Mouse (Mus musculus): Measurements from ENCODE around the gene Sf3b1. TPM values are rescaled to one million over a fixed set of nuclear protein-coding genes. Genes with fewer than 3 reads are reported as not detected.

Sf3b1 gene
- polyA plus RNA-seq, 1 experiment = 113 TPM

- TF ChIP-seq CTCF (IDR thresholded peaks at IDR 0.05; ENCODE audit: control insufficient read depth, insufficient read depth, low read length) = no peak
- 79% methylated on average over 4 of the region's 4 CpGs for WGBS
- H3K4me3 ChIP-seq (replicated peaks; ENCODE audit: control insufficient read depth, low read depth, low read length) = no peak overlapping the region
- H3K4me1 ChIP-seq (ENCODE audit: control insufficient read depth, insufficient read depth, low read length) = no peaks in the 10 kb centered on the region
- H3K27ac ChIP-seq (ENCODE audit: control insufficient read depth, insufficient read depth, low read depth, low read length, poor library complexity) = no peak overlapping the region
Observed at GRCm38 (mm10) chr1:55041691-55042090, 14.4 kb upstream of the Sf3b1 start.

DNA sequence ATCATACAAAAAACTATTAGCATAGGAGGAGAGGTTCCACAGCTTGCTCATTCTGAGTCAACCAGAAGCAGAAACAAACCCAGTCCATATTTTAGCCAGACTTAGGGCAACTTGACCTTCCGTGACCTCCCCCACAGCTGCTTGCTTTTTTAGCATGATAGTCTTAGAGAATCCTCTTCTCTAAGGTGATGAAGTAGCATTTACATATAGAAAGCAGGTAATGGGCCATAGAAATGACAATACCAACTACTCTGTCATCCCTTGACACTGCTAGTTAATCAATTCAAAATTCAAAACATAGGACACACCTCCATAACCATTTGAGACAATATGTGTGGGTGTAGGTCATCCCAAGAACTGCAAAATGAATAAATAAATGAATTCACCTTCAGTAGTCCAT is 12.7 kb upstream of the Sf3b1 start:
- Histone ChIP-seq H3K27ac (ENCODE audit: control insufficient read depth, insufficient read depth, low read depth, low read length, poor library complexity) (no peak overlapping the region), H3K4me1 (ENCODE audit: control insufficient read depth, insufficient read depth, low read length) (no peaks in the 10 kb centered on the region), H3K4me3 (replicated peaks; ENCODE audit: control insufficient read depth, low read depth, low read length) (no peak overlapping the region)
- TF ChIP-seq POLR2A (IDR thresholded peaks at IDR 0.05; ENCODE audit: borderline replicate concordance, control insufficient read depth, low read depth, low read length) = no peak
- no peak for TF ChIP-seq CTCF (IDR thresholded peaks at IDR 0.05; ENCODE audit: control insufficient read depth, insufficient read depth, low read length)
- WGBS = 91% methylated on average over 1 of the region's 1 CpGs

DNA sequence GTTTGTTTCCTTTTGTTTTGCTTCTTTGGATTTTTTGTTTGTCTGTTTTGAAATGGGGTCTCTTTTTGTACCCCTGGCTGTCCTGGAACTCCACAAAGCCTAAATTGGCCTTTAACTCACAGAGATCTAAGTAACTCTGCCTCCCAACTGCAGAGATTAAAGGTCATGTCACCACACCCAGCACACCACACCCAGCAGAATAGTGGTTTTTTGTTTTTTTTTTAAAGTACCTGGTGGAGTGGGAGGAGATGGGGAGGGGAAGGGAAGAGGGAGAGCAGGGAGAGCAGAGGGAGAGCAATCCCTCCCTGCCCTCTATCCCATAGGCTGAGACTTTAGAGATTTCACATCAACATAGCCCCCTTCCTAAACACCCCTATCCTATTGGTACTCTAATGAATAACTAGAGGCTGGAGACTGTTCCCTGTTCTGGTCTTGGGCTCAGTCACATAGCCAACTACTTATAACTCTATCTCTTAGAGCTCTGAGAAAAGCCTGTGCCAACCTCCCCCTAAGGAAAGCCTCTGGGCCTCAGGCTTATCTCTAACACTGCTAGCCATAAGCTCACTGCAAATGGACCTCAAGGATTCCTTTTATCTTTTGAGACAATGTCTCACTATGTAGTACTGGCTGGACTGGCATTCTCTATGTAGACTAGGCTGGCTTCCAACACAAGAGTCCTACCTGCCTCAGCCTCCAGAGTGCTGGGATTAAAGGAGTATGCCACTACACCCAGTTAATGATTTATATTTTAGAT is 3.9 kb upstream of the Sf3b1 start:
- Histone ChIP-seq H3K27ac (ENCODE audit: control insufficient read depth, insufficient read depth, low read depth, low read length, poor library complexity) (no peak overlapping the region), H3K4me3 (replicated peaks; ENCODE audit: control insufficient read depth, low read depth, low read length) (no peak overlapping the region), H3K4me1 (ENCODE audit: control insufficient read depth, insufficient read depth, low read length) (peaks cover 3% of the 10 kb centered on the region; the same call in 1 of the 2 replicates)
- no peak for TF ChIP-seq POLR2A (IDR thresholded peaks at IDR 0.05; ENCODE audit: borderline replicate concordance, control insufficient read depth, low read depth, low read length)
- no peak for TF ChIP-seq CTCF (IDR thresholded peaks at IDR 0.05; ENCODE audit: control insufficient read depth, insufficient read depth, low read length)

GRCm38 (mm10) chr1:55029446-55029845 is 2.2 kb upstream of the Sf3b1 start:
- Histone ChIP-seq H3K27ac (ENCODE audit: control insufficient read depth, insufficient read depth, low read depth, low read length, poor library complexity) (peak overlapping the region; percentile 79; the same call in 1 of the 2 replicates), H3K4me1 (ENCODE audit: control insufficient read depth, insufficient read depth, low read length) (peaks cover 3% of the 10 kb centered on the region; the same call in 1 of the 2 replicates), H3K4me3 (replicated peaks; ENCODE audit: control insufficient read depth, low read depth, low read length) (peak overlapping the region; percentile 77)
- TF ChIP-seq CTCF (IDR thresholded peaks at IDR 0.05; ENCODE audit: control insufficient read depth, insufficient read depth, low read length) (no peak), POLR2A (IDR thresholded peaks at IDR 0.05; ENCODE audit: borderline replicate concordance, control insufficient read depth, low read depth, low read length) (no peak)
- 25% methylated on average over 4 of the region's 4 CpGs for WGBS

- peak overlapping the region; percentile 77 for H3K4me3 ChIP-seq (replicated peaks; ENCODE audit: control insufficient read depth, low read depth, low read length)
- peak overlapping the region; percentile 79; the same call in 1 of the 2 replicates for H3K27ac ChIP-seq (ENCODE audit: control insufficient read depth, insufficient read depth, low read depth, low read length, poor library complexity)
- TF ChIP-seq CTCF (IDR thresholded peaks at IDR 0.05; ENCODE audit: control insufficient read depth, insufficient read depth, low read length) (no peak), POLR2A (IDR thresholded peaks at IDR 0.05; ENCODE audit: borderline replicate concordance, control insufficient read depth, low read depth, low read length) (no peak)
- peaks cover 3% of the 10 kb centered on the region; the same call in 1 of the 2 replicates for H3K4me1 ChIP-seq (ENCODE audit: control insufficient read depth, insufficient read depth, low read length)
- WGBS = 17% methylated on average over 11 of the region's 11 CpGs
Observed at GRCm38 (mm10) chr1:55028512-55029249, 1.4 kb upstream of the Sf3b1 start.

DNA sequence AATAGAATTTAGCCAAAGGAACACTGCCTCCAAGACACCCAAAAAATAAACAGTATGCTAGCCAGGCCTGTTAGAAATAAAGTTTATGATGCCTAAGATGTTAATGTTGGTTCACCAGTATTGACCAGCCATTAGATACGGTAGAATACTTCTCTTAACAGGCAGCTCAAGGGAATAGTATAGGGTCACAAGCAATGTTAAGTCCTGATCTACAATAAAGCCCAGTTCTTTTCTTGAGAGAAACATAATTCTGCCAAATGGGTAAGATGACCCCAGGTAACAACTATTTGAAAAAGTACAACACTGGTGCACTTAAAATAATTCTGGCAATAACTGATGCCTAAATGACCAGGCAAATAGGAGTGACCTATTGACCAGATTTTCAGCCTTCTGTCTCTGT is 685 bp upstream of the Sf3b1 start:
- peaks cover 4% of the 10 kb centered on the region; the same call in 1 of the 2 replicates for H3K4me1 ChIP-seq (ENCODE audit: control insufficient read depth, insufficient read depth, low read length)
- no peak overlapping the region; the same call in 1 of the 2 replicates for H3K27ac ChIP-seq (ENCODE audit: control insufficient read depth, insufficient read depth, low read depth, low read length, poor library complexity)
- 82% methylated on average over 1 of the region's 1 CpGs for WGBS
- no peak overlapping the region for H3K4me3 ChIP-seq (replicated peaks; ENCODE audit: control insufficient read depth, low read depth, low read length)
- TF ChIP-seq POLR2A (IDR thresholded peaks at IDR 0.05; ENCODE audit: borderline replicate concordance, control insufficient read depth, low read depth, low read length) (no peak), CTCF (IDR thresholded peaks at IDR 0.05; ENCODE audit: control insufficient read depth, insufficient read depth, low read length) (no peak)

DNA sequence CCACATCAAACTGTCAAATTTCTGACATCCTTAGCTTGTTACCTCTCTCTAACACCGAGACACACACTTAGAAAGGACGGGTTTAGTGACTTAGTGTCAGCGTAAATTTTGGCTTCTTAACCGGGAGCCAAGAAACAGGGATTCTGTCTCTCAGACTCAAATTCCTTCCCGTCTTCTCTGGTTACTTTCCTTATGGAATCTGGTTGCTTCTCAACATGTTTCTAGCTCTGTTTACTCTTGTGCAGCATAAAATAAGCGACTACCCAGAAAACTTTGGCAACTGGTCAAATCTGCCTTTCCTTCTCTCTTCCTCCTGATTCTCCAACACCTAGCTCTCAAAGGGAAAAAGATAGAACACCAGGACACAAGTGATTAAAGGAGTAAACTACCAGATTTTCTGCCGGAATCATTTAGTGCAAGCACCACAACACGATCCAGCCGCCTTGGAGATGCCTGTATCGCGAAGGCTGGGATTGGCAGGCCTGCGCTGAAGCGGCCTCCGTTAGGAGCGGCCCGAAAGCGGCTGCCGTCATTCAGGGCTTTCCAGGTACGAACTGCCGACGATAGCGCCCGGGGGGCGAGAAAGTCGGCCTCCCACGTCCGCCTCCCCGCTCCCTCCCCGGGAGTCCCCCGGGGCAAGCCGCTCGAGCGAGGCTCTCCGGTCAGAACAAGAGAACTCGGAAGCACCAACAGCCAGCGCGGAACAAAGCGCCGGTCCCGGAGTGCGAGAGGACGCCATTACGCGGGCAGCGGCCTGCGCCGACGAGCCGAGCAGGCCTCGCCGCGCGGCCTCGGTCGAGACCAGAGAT is 633 bp downstream of the Sf3b1 start:
- Histone ChIP-seq H3K4me3 (replicated peaks; ENCODE audit: control insufficient read depth, low read depth, low read length) (peak overlapping the region; percentile 93), H3K27ac (ENCODE audit: control insufficient read depth, insufficient read depth, low read depth, low read length, poor library complexity) (peak overlapping the region; percentile 99), H3K4me1 (ENCODE audit: control insufficient read depth, insufficient read depth, low read length) (peaks cover 4% of the 10 kb centered on the region; the same call in 1 of the 2 replicates)
- TF ChIP-seq CTCF (IDR thresholded peaks at IDR 0.05; ENCODE audit: control insufficient read depth, insufficient read depth, low read length) (no peak), POLR2A (IDR thresholded peaks at IDR 0.05; ENCODE audit: borderline replicate concordance, control insufficient read depth, low read depth, low read length) (no peak)
- under 1% methylated on average over 55 of the region's 55 CpGs for WGBS
